Mouse (Mus musculus): ENCODE measurements around the gene Eri2. TPM values are rescaled to one million over a fixed set of nuclear protein-coding genes. Genes with fewer than 3 reads are reported as not detected.

Gene Eri2
- polyA plus RNA-seq (2015; fragmentation: Nextera tagmentation; extraction: Ambion mirVana) = 5.1 and 5.6 TPM in 2 replicates

DNA sequence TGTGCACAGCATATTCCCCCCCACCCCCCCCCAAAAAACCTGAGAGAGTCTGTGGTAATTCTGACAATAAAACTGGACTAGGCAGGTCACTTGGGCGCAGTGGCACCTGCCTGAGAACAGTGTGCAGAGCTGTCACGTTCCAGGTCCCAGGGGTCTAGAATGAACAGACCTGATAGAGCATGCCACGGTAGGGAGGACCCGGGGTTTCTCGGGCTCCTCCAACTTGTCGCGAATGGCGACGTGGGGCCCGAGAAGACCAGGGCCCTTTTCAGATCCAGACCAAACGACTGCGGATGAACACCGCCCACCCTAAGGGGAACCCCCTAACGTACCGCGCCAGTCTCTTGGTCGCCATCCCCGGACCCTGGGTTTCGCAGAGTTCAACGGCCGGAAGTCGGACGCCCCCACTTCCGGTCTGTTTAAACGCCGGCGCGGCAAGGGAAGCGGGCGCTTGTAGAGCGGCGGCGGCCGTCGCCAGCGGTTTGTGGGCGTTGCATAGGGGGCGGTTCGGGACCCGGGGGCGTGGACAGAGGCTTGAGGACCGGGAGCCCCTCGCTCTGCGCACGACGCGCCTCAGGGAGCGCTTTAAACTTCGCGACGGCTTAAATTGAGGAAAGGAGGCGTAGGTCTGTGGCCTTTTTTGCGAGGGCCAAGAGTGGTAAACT, at the start of gene Eri2, which contains the start of gene Rexo5:
Eri2 (minus strand) TSS at position 473 of the 665 bp plus-strand sequence.
Rexo5 (plus strand) TSS at position 421 of the 665 bp plus-strand sequence.

DNA sequence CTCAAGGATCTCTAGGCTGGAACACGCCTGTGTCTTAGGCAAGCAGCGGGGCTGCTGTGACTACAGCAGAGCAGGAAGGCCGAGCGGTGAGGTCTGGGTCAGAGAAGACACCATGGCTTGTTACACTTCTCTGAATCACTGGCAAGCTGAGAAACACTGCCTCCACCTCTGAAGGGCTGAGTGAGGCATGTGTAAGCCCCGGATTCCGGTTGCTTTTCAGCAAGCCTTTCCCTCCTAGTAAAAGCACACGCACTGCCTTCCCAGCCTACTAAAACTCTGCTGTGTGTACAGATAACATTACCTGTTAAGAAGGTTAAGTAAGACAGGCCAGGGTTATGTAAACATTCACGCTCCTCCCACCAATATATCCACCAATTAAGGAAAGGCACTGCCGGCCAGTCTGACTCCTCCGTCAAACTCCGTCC, 33.3 kb downstream of the Eri2 start, which contains the start of gene Acsm3:
Acsm3 (plus strand) TSS at position 397 of the 425 bp plus-strand sequence.

DNA sequence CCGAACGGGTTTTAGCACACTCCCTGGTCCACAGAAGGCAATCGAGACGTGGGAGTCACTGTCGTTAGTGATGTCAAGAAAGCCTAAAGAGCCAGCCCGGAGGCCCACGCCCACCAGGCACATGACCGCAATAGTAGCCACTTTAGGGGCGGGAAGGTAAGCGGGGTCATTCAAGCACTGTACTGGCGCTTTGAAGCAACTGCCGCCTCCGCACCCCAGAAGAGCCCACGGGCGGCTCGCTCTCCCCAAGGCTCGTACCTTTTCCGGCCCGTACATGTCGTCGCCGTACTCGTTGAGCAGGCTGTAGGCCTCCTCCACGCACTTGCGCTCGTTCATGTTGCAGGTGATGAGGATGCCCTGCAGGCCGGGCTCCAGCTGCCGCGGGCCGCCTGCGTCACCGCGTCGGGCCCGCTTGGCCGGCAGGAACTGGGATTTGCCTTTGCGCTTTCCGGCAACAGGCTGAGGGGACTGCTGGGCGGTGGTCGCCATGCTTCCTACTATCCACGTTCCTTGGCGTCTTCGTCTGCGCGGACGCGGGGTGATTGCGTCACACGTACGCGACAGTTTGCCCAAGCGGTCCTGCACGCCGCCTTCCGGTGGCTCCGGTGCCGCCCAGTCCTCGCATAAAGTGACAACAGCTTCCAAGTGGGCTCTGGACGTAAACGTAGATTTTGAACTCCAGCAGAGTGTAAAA, 73.5 kb downstream of the Eri2 start, which contains the start of gene Thumpd1:
Thumpd1 (minus strand) TSS at position 546 of the 694 bp plus-strand sequence.

Other genes with a start within 250 kb of the Eri2 start
- gene Acsm2, start 239.7 kb downstream of the Eri2 start, polyA plus RNA-seq (2015; fragmentation: Nextera tagmentation; extraction: Ambion mirVana) = not detected in 2 replicates
- gene Acsm1, start 187.0 kb downstream of the Eri2 start, polyA plus RNA-seq (2015; fragmentation: Nextera tagmentation; extraction: Ambion mirVana) = not detected in 2 replicates
- gene Acsm4, start 104.0 kb downstream of the Eri2 start, polyA plus RNA-seq (2015; fragmentation: Nextera tagmentation; extraction: Ambion mirVana) = 0.06 TPM in 1 of 2 replicates, not detected in the other
- gene Thumpd1, start 73.3 kb downstream of the Eri2 start, polyA plus RNA-seq (2015; fragmentation: Nextera tagmentation; extraction: Ambion mirVana) = 28.6 and 30.5 TPM in 2 replicates
- gene Acsm3, start 33.1 kb downstream of the Eri2 start, polyA plus RNA-seq (2015; fragmentation: Nextera tagmentation; extraction: Ambion mirVana) = 0.08 and 0.63 TPM in 2 replicates
- 2.8 and 5.3 TPM in 2 replicates for gene Rexo5, start 52 bp downstream of the Eri2 start, polyA plus RNA-seq (2015; fragmentation: Nextera tagmentation; extraction: Ambion mirVana)
- 8.6 and 10.5 TPM in 2 replicates for gene Lyrm1, start 101.8 kb upstream of the Eri2 start, polyA plus RNA-seq (2015; fragmentation: Nextera tagmentation; extraction: Ambion mirVana)
- gene Dcun1d3, start 102.2 kb upstream of the Eri2 start, polyA plus RNA-seq (2015; fragmentation: Nextera tagmentation; extraction: Ambion mirVana) = 6.4 and 8.4 TPM in 2 replicates